Mouse (Mus musculus) G1E (cell line): ENCODE results near the gene Slc8a3.

Source experiments
- CTCF ChIP-seq: IDR thresholded peaks from 2 replicates; pipeline ENCODE4 v1.5.1; 2012; ENCODE audit warnings: low read depth, low read length, inconsistent platforms, mixed read lengths
- GATA1 ChIP-seq: IDR thresholded peaks from 2 replicates; pipeline ENCODE4 v1.6.1; 2012; ENCODE audit warnings: borderline replicate concordance, low read length, inconsistent platforms, mixed read lengths

DNA sequence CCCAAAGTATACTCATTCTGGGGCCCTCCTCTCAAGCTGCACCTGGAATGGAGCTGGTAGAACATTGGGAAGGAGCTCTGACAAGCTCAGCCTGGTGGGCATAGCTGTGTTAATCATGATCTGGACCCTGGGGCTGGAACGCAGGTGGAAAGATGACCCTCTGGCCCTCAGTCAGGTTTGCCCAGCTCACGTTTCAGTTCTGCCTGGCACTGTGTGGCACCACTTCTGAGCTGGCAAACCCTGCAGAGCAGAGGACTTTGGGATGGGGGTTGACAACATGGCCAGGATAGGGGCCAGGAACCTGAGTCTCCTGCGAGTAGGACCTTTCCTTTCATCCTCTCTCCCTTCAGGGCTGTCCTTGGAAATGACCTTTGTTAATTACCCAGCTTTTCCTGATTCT is 146.3 kb downstream of the Slc8a3 start:
- TF ChIP-seq CTCF = no peak
- TF ChIP-seq GATA1 = no peak
